Mouse (Mus musculus) kidney, postnatal 0 days (tissue): Measurements from ENCODE around the gene Klhdc9. TPM values are rescaled to one million over a fixed set of nuclear protein-coding genes. Genes with fewer than 3 reads are reported as not detected.

Source experiments
- ATAC-seq: fragments of 200-750 bp; cut with Nextera tagmentation; replicated peaks from 2 replicates; pipeline ENCODE4 v1.8.0; 2017; ENCODE audit warnings: low read depth, moderate number of reproducible peaks, moderate TSS enrichment, moderate library complexity; ENCODE audit not compliant: low FRiP score
- DNase-seq: peaks from one replicate; pipeline ENCODE4 v3.0.0-alpha.2; 2016; ENCODE audit warnings: low spot score
- H3K27ac ChIP-seq: fragments of 300-500 bp; sonication (generic); 2 replicates; pipeline ENCODE4 v1.5.1; 2014; ENCODE audit warnings: mild to moderate bottlenecking
- H3K27me3 ChIP-seq: fragments of 300-500 bp; sonication (generic); 2 replicates; pipeline ENCODE4 v1.6.1; 2014; ENCODE audit warnings: low read length, mixed read lengths; ENCODE audit not compliant: insufficient read depth
- H3K36me3 ChIP-seq: fragments of 300-500 bp; sonication (generic); 2 replicates; pipeline ENCODE4 v1.6.1; 2014; ENCODE audit warnings: low read length, mixed read lengths; ENCODE audit not compliant: insufficient read depth
- H3K4me1 ChIP-seq: fragments of 300-500 bp; sonication (generic); replicated peaks from 2 replicates; pipeline ENCODE4 v1.6.1; 2014; ENCODE audit warnings: antibody characterized with exemption, low read length, mixed read lengths; ENCODE audit not compliant: insufficient read depth
- H3K4me2 ChIP-seq: fragments of 300-500 bp; sonication (generic); 2 replicates; pipeline ENCODE4 v1.6.1; 2014; ENCODE audit warnings: mild to moderate bottlenecking, low read length, moderate library complexity, mixed read lengths
- H3K4me3 ChIP-seq: fragments of 300-500 bp; sonication (generic); replicated peaks from 2 replicates; pipeline ENCODE4 v1.5.1; 2014; ENCODE audit warnings: low read depth, low read length
- H3K9ac ChIP-seq: fragments of 300-500 bp; sonication (generic); 2 replicates; pipeline ENCODE4 v1.6.1; 2014; ENCODE audit warnings: low read depth, low read length
- H3K9me3 ChIP-seq: fragments of 300-500 bp; sonication (generic); replicated peaks from 2 replicates; pipeline ENCODE4 v1.6.1; 2016; ENCODE audit warnings: low read length, inconsistent platforms, mixed read lengths
- CTCF ChIP-seq: IDR thresholded peaks from 2 replicates; pipeline ENCODE4 v1.5.1; 2016; ENCODE audit warnings: antibody characterized with exemption, low read depth, mild to moderate bottlenecking, moderate library complexity
- WGBS: fragments of 180-500 bp; shearing (Covaris S2); extraction: QIAGEN DNeasy Blood & Tissue Kit; methylation state at CpG from one replicate; pipeline ENCODE4 v1.1.7; 2014; 5-methylcytosine and 5-hydroxymethylcytosine counted together
- polyA plus RNA-seq: library from polyadenylated mRNA; unstranded; fragments of >200 nt; fragmentation: Nextera tagmentation; extraction: Ambion mirVana; gene quantifications from 2 replicates; pipeline ENCODE4 v1.2.1, GENCODE M21; 2015

The Klhdc9 gene
- polyA plus RNA-seq, 1 experiment from 2014 or later: 5.7 TPM

DNA sequence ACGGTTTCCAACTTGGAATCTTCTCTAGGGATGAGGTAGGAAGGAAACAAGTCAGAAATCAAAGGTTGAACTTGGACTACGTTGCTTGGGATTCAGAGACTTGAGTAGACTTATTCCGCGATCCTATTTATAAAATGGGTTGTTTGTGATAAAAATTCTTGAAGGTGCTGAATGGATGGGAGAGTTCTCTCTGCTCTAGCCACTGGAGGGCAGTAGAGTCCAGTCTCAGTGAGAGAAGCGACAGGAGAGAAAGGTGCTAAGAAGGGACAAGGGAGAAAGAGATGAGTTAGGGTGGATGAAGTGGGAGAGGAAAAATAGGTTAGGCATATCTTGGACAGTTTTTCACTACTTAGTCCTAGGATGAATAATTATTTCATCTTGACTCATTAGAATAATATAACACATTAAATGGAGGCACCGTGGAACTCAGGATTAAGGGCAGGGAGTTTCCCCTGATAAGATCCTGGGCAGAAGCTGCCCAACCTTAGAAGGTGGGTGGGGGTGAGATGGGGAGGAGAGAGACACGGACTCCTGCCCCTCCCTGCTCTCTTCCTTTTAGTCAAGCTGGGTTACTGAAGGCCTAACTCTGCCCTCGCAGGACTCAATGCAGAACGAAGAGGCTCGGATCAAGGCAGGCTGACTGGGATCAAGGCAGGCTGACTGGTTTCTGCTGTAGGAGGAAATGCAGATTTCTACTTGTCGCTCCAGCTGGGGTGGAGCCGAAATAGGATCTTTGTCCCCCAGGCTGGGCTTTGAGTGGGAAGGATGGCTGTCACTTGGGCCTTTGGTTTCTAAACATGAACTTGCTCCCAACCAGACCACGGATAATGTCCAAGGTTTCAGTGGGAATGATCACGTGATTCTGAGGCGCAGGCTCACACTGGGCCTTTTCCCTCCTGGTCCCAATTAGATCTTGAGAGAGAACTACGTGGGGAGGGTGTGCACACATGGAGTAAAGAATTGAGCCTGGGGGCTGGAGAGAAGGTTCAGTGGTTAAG is 807 bp upstream of the Klhdc9 start:
- TF ChIP-seq CTCF: peak; percentile 95
- DNase-seq (peak; percentile 93), ATAC-seq (no peak; the same call in 1 of the 2 replicates)
- WGBS: 30% methylated on average over 16 of the region's 16 CpGs
- peaks cover 15% of the 10 kb centered on the region; the same call in 1 of the 2 replicates for H3K36me3 ChIP-seq
- peak overlapping the region; percentile 80 for H3K27ac ChIP-seq
- no peaks in the 10 kb centered on the region for H3K9me3 ChIP-seq
- peak overlapping the region; percentile 53 for H3K4me3 ChIP-seq
- peak overlapping the region; percentile 82 for H3K4me2 ChIP-seq
- no peaks in the 10 kb centered on the region for H3K27me3 ChIP-seq
- no peaks in the 10 kb centered on the region; the same call in 1 of the 2 replicates for H3K4me1 ChIP-seq
- peak overlapping the region; percentile 73 for H3K9ac ChIP-seq

DNA sequence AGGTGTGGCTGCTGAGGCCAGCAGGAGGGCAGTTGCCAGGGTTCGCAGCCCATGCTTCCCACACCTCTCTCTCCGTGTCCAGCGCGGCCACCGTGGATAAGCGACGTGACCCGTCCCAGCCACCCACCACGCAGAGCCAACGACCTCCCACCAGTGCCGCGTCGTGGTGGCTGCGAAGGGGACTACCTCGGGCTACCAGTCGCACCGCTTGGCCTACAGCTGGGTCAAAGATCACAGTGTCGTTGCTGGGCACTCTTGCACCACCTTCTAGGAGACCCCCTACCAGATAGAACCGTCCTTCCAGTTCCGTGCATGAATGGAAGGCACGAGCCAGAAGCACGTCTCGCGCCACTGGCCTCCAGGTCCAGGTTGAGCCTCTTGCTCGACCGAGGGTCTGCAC is 345 bp downstream of the Klhdc9 start:
- 4% methylated on average over 26 of the region's 26 CpGs for WGBS
- Histone ChIP-seq H3K4me2 (peak overlapping the region; percentile 82), H3K36me3 (peaks cover 15% of the 10 kb centered on the region; the same call in 1 of the 2 replicates), H3K9me3 (no peaks in the 10 kb centered on the region), H3K9ac (peak overlapping the region; percentile 59), H3K4me1 (no peaks in the 10 kb centered on the region; the same call in 1 of the 2 replicates), H3K27me3 (no peaks in the 10 kb centered on the region), H3K4me3 (peak overlapping the region; percentile 53), H3K27ac (peak overlapping the region; percentile 71)
- no peak for TF ChIP-seq CTCF
- ATAC-seq (no peak; the same call in 1 of the 2 replicates), DNase-seq (no peak)

GRCm38 (mm10) chr1:171358421-171358820 is 2.2 kb downstream of the Klhdc9 start:
- peak; percentile 91 for TF ChIP-seq CTCF
- DNase-seq (peak; percentile 83), ATAC-seq (no peak)
- Histone ChIP-seq H3K9me3 (no peaks in the 10 kb centered on the region), H3K4me1 (no peaks in the 10 kb centered on the region; the same call in 1 of the 2 replicates), H3K4me3 (no peak overlapping the region), H3K4me2 (no peak overlapping the region), H3K27me3 (no peaks in the 10 kb centered on the region), H3K9ac (no peak overlapping the region), H3K36me3 (peaks cover 15% of the 10 kb centered on the region; the same call in 1 of the 2 replicates), H3K27ac (no peak overlapping the region)
- WGBS: 66% methylated on average over 4 of the region's 4 CpGs

DNA sequence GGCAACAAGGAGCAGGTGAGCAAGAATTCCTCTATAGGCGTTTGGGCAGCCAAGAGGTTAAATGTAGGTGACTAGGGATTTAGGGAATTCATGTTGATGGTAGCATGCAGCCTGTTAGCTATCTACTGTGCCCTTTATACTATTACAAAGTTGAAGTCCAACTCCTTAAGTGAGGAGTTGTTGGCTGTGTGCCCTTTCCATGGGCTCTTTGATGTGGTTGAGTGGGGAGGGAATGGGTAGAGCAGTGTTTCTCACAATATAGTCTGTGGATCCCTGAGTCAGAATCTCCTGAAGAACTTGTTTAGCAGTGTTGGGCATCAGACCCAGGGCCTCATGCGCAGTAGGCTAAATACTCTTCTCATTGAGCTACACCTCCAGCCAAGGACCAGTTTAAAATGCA is 3.8 kb downstream of the Klhdc9 start:
- Histone ChIP-seq H3K36me3 (peaks cover 15% of the 10 kb centered on the region; the same call in 1 of the 2 replicates), H3K9me3 (no peaks in the 10 kb centered on the region), H3K27ac (no peak overlapping the region), H3K27me3 (no peaks in the 10 kb centered on the region), H3K4me2 (no peak overlapping the region), H3K4me3 (no peak overlapping the region), H3K9ac (no peak overlapping the region), H3K4me1 (no peaks in the 10 kb centered on the region; the same call in 1 of the 2 replicates)
- DNase-seq (no peak), ATAC-seq (no peak)
- WGBS: 85% methylated on average over 2 of the region's 2 CpGs
- TF ChIP-seq CTCF: no peak

DNA sequence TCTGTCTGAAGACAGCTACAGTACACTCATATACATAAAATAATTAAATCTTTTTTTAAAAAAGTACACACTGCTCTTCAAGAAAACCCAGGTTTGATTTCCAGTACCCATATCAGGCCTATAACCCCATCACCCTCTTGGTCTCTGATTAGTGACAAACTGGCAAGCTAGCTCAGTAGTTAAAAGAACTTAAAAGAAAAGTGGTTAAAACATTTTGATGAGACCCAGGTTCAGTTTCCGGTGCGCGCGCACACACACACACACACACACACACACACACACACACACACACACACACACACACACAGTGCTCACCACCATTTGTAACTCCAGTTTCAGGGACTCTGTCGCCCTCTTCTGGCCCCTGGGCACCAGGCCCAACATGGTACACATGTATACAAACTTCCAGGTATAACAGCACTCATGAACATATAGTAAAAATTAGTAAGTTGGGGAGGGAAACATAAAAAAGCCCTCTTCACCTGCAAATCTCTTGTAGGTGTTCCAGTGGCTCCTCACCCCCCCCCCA is 4.7 kb downstream of the Klhdc9 start:
- peak; percentile 74 for TF ChIP-seq CTCF
- peak; percentile 38 for DNase-seq

DNA sequence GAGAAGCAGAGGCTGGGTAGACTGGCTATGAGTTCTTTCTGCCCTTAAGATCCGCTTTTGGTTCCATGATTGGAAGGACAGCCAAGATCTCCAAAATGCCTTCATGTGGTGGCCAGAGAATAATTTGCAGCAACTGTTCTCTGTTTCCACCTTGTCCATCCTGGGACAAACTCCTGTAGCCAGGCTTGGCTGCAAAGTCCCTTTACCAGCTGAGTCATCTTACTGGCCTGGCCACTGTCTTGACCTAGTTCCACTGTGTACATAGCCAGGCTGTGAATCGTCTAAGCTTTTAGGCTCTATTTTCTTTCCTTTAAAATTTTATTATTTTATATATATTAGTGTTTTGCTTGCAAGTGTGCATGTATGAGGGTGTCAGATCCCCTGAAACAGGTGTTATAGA is 11.4 kb downstream of the Klhdc9 start:
- WGBS: 81% methylated on average over 2 of the region's 2 CpGs
- no peak overlapping the region for H3K27ac ChIP-seq
- no peak for DNase-seq
- no peaks in the 10 kb centered on the region for H3K27me3 ChIP-seq
- no peak overlapping the region for H3K9ac ChIP-seq
- TF ChIP-seq CTCF: no peak
- H3K4me3 ChIP-seq: no peak overlapping the region
- H3K4me1 ChIP-seq: peaks cover 4% of the 10 kb centered on the region; the same call in 1 of the 2 replicates
- ATAC-seq: no peak
- no peak overlapping the region for H3K4me2 ChIP-seq
- 0 out of 2 replicates have a peak, but pooled peaks cover 4% of the 10 kb centered on the region for H3K36me3 ChIP-seq
- peaks cover 5% of the 10 kb centered on the region; the same call in 1 of the 2 replicates for H3K9me3 ChIP-seq

More for the DNA sequence above, 4.7 kb downstream of the Klhdc9 start:
- no peak overlapping the region for H3K27ac ChIP-seq
- no peaks in the 10 kb centered on the region; the same call in 1 of the 2 replicates for H3K4me1 ChIP-seq
- ATAC-seq: no peak
- H3K4me3 ChIP-seq: no peak overlapping the region
- 76% methylated on average over 5 of the region's 5 CpGs for WGBS
- H3K36me3 ChIP-seq: peaks cover 15% of the 10 kb centered on the region; the same call in 1 of the 2 replicates
- no peaks in the 10 kb centered on the region for H3K9me3 ChIP-seq
- H3K4me2 ChIP-seq: no peak overlapping the region
- no peak overlapping the region for H3K9ac ChIP-seq
- H3K27me3 ChIP-seq: no peaks in the 10 kb centered on the region
